Mouse (Mus musculus) B cell, adult 62 days (primary cell): ENCODE data around the gene Tas2r130. TPM values are rescaled to one million over a fixed set of nuclear protein-coding genes. Genes with fewer than 3 reads are reported as not detected.

Experiments
- total RNA-seq: library from RNA; stranded (reverse); gene quantifications from 4 replicates; pipeline ENCODE4 v1.2.4, GENCODE M21; 2023

Tas2r130 gene
- total RNA-seq, result not detected in 4 replicates

GRCm38 (mm10) chr6:131630812-131631211 lies at the start of gene Tas2r130:
Tas2r130 (minus strand) TSS chr6:131630912.

GRCm38 (mm10) chr6:131678786-131679185 lies 48.1 kb upstream of the Tas2r130 start, which contains the start of gene Tas2r106:
Tas2r106 (minus strand) TSS chr6:131678886.

GRCm38 (mm10) chr6:131660049-131660448 lies 29.3 kb upstream of the Tas2r130 start, which contains the start of gene Tas2r107:
Tas2r107 (minus strand) TSS chr6:131660149.

Other genes with a start within 250 kb of the Tas2r130 start
- 74.0 to 86.5 TPM (median 77.6 TPM) in 4 replicates for gene Ybx3, start 242.4 kb downstream of the Tas2r130 start, total RNA-seq
- not detected in 4 replicates for gene 5430401F13Rik, start 144.5 kb downstream of the Tas2r130 start, total RNA-seq
- not detected in 4 replicates for gene Gm6619, start 144.5 kb downstream of the Tas2r130 start, total RNA-seq
- not detected in 4 replicates for gene Tas2r107, start 29.2 kb upstream of the Tas2r130 start, total RNA-seq
- not detected in 4 replicates for gene Tas2r106, start 48.0 kb upstream of the Tas2r130 start, total RNA-seq
- gene Tas2r104, start 54.8 kb upstream of the Tas2r130 start, total RNA-seq, result not detected in 4 replicates
- not detected in 4 replicates for gene Tas2r105, start 56.6 kb upstream of the Tas2r130 start, total RNA-seq
- gene Tas2r114, start 59.2 kb upstream of the Tas2r130 start, total RNA-seq, result not detected in 4 replicates